Mouse (Mus musculus): ENCODE measurements at regions not wholly inside any gene's neighbourhood (a gene's known extent, or its start where the extent isn't known, plus 50 kb on each side); places are given as distances from the start of the nearest gene placed in this dataset. TPM values are rescaled to one million over a fixed set of nuclear protein-coding genes. Genes with fewer than 3 reads are reported as not detected.

- no peak for DNase-seq (ENCODE audit: low spot score)
Measured at GRCm38 (mm10) chr4:93451357-93451756, 116.0 kb upstream of the Tusc1 start.

- DNase-seq (ENCODE audit: low spot score) = no peak
Measured at GRCm38 (mm10) chr4:93450831-93451230, 115.5 kb upstream of the Tusc1 start.

DNA sequence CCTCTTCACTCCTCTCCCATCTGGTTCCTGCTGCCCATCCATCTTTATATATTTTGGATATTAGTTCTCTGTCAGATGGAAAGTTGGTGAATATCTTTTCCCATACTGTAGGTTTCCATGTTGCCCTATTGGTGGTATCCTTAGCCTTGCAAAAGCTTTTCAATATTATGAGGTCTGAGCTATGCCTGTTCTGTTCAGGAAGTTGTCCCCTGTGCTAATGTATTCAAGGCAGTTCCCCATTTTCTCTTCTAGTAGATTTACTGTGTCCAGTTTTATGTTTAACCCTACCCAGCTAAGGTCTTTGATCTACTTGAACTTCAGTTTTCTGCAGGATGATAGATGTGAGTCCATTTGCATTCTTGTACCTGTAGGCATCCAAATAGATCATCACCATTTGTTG lies 109.4 kb upstream of the Tusc1 start:
- no peak for DNase-seq (ENCODE audit: low spot score)

DNA sequence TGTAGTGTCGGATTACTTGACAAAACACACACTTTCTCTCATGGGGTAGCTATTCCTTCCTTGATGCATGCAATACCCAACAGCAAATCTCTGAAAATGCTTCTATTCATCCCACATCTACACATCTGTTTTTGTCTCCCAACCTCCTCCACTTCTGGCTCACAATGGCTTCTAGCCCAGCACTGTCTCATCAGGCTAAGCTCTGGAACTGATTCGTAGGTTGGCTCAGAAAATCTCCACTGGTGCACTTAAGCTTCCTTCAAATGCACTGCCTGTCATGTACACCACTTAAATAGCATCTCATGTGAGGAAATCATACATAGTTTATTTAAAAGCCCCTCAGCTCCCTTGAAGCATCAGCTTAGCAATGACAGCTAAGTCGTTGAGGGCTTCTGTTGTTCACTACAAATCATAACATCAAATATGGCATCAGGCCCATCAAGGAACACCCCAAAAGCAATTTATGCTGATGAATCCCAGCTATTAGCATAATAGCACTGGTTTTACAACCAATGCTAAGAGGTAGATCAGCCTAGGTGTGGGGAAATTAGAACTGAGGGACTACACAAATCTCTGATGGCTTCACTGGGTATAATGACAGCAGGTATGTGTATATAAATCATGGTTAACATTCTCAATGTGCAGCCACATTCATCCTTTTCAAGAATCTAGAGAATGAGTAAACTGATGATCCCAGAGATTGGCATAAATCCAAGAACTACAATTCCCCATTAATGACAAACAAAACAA lies 103.5 kb upstream of the Tusc1 start:
- no peak for DNase-seq (ENCODE audit: low spot score)

DNA sequence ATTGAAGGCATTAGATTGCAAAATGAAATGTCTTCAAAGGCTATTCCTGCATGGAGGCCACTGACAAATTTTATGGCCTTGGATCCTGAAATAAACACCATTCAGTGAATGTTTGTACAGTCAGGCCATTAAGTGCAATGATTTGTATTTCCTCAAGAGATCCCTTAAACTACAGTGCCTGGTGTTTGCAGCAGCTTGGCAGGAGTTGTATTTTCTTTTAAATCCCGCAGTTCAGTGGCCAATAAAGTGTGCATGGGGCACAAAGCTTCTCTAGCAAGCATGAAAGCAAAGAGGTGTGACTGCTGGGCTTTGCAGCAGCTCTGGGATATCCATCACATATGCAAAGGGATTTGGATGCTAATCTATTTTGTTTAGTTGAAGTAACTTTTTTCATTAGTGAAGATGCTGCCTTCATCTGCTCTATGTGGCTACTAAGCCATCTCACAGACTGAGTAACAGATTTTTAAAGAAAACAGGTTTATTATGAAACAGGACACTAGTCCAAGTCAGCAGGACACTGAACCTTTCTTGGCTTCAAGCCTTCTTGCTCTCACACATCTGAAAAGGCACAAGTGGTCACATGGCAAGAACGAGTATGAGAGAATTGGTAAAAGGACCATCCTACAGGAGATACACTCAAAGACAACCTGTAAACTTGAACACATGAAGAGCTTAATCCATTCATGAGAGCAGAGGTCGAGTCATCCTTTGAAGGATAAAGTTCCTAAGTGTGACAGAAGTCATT lies 102.2 kb upstream of the Tusc1 start:
- DNase-seq (ENCODE audit: low spot score) = no peak

DNA sequence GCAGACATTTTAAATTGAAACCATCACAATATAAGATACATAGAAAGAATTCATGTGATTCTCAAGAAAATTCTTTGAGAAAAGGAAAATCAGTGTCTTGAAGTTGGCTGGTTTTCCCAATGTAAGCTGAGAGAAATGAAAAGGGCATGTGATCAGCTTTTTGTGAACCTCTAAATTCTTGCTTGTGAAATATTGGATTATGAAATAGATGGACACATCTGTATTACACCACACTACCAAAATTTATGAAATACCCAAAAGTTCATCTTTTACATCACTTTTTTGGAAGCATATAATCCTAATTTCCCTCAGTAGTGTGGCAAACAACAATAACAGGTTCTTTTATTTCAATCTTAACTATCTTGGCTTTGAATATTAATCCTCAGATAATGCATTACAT lies 77.4 kb upstream of the Tusc1 start:
- DNase-seq (ENCODE audit: low spot score) = no peak

DNA sequence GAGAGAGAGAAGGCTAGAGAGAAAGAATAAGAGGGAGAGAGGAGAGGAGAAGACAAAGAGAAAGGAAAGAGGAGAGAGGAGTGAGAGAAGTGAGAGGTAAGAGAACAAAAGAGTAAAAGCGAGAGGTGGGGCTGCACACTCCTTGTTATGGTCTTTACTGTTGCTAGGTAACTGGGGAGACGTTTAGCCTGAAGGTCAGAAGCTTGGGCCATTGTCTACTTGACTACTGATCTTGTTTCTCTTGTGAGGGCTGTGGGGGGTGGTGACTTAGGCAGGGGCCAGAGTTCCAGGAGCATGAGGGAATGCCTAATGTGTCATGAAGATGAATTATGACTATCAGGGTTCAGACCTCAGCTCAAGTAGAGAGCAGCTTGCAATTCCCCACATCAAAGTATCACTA lies 71.6 kb upstream of the Tusc1 start:
- DNase-seq (ENCODE audit: low spot score) = no peak

GRCm38 (mm10) chr4:93400579-93400978 lies 65.3 kb upstream of the Tusc1 start:
- no peak for DNase-seq (ENCODE audit: low spot score)

Small RNA genes in the stretch of these regions (microRNA-seq; reads per million reads assigned to microRNA genes)
- not detected for gene Gm22619
